Mouse (Mus musculus) layer of hippocampus, adult 18-20 months (tissue): ENCODE data around the gene Ttc28. TPM values are rescaled to one million over a fixed set of nuclear protein-coding genes. Genes with fewer than 3 reads are reported as not detected.

Source experiments
- DNase-seq, 2 experiments: peaks; one replicate each; pipeline ENCODE4 v3.0.0; 2022; ENCODE audit warnings: low spot score in 2 of 2
- total RNA-seq, 2 experiments: library from RNA; stranded (reverse); gene quantifications; 2 replicates each; pipeline ENCODE4 v1.2.3; 2021

Gene Ttc28
- total RNA-seq, 2 experiments from 2014 or later, result 7.6 to 7.8 TPM

DNA sequence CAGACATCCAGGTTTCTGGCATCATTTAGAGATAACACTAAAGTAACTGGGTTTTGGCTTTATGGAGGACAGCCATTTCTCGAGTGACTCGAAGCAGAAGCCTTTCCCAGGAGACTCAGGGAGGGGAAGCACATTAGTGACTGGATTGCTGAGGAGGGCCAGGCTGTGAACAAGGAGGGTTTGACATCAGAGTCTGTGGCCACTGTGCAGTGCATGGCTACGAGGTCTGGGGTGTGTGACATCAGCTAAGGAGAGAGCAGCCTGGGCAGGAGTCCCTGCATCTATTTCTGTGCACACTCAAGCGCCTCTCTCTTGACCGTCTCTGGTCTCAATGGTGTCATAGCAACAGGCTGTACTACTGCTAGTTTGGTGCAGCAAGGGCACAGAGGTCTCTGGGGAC, 383.8 kb downstream of the Ttc28 start:
- DNase-seq, result no peak

DNA sequence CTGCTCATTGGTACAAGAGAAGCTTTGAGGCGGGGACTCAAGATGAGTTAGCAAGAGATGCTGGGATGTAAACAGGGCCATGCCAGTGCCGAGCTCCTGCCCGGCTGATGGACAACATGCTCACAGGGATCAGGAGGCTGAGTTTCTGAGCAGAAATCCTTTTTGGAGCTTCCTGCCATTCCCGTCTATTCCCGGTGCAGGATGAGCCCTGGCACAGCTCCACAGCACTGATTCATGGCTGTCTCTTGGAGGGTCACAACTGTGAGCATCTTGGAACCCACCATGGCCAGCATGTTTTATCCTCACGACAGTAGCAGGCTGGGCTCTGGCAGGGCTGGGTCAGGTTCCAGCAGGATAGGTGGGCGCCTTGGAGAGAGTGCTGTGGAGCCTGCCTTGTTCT, 384.9 kb downstream of the Ttc28 start:
- DNase-seq, result no peak

DNA sequence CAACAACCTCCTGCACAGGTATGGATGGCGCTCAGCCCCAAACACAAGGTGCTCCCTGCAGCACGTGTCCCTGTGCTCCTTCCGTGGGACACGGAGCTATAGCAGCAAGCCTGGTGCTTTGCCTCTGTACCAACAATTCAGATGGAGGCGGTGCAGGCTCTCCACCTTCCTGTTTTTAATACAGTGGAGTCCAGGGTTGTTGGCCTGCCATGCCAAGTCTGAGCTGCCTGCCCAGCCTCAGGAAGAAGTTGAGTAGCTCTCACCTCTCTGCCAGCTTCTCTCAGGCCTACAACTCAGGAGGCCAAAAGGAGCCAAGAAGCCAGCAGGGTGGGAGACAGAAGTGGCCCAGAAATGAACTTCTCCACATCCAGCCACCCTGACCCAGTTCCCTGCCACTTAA, 387.1 kb downstream of the Ttc28 start:
- no peak for DNase-seq

DNA sequence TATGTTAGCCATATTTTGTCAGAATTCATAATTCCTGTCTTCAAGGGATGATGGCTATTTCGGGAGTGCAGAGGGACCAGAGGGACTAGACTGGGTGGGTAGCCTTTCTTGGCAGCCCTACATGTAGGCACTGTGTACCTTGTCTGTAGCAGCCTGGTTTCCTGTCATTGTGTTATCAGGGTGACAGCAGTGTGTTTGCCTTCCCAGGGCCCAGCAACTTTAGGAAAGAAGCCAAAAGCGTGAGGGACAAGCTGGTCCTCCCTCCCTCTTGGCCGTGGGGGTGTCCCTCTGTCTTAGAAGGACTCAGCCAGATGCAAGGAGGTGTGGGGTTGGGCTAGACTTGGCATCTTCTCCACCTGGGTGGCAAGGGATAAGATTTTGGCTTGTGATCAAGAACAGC, 387.5 kb downstream of the Ttc28 start:
- no peak for DNase-seq

DNA sequence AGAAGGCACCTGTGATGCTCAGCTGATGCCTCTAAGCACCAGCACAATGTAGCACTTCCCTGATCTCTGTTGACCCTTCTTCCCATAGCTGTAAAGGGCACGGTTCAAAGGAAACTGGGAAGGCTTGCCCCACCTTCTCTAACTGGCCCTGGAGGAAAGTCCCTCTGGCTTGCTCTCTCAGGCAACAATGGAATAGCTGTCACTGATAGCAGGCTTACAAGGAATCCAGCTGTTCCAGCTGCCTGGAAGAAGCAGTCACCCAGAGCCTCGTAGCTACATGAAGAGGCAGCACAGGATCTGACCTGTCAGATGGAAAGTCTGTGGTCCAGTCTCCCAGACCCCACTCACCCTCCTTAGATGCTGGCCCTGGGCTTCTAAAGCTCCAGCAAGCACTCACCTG, 389.2 kb downstream of the Ttc28 start:
- no peak for DNase-seq

DNA sequence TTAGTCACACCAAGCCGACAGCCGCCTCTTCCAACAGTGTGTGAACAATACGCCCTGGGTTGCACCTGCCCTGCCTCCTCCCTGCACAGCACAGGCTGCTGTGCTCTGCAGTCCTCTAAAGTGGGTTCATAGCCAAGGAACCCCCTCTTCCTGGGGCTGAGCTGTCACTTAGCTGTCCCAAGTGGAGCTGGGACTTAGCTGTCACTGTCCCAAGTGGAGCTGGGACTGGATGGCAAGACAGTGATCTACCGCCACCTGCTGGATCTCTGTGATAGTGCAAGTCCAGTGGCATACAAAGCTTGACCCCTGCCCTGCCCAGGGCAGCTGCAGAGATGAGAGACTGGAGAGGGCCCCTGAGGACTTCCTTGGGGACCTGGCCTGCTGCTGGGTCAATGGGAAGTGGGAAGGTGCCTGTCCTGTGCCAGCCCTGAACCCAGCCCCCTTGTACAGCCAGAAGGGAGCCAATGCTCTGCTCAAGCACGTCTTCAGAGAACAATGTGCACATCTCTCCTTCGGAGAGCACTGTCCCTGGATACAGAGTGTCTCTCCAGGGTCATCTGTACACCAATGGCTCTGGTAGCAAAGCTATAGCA, 390.1 kb downstream of the Ttc28 start:
- peak in 1 of 2 experiments; percentile 68 for DNase-seq

DNA sequence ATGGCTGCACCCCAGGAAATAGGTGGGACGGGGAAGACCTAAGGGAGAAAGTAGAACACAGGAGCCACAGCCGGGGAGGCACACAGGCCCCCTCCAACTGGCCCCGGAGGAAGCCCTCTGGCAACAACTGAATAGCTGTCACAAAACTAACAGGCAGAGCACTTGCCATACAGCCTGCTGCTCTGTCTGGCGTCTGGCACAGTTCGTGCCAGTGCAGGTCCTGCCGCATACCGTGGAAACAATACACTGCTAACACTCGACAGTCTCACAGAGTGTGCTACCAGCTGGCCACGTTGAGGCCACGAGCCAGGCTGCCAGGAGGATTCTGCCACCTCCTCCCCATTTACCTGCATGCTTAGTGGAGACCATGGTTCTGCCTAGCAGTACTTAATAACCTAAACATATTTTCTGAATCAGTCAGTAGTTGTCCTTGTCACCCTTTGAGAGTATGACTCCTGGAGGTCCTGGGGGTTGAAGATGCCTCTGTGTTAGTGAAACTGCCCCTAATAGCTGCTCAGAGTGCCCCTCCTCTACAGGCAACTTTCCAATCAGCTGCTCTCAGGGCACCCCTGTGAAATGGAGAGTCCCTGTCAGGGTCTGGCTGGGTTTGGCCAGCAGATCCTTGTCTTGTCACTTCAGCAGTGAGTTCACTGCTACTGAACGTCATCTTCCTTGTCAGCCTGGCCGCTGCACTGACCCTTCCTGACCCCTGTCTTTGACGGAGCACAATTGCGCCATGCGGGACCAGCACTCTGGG, 390.8 kb downstream of the Ttc28 start:
- DNase-seq, result peak in 1 of 2 experiments; percentile 34

DNA sequence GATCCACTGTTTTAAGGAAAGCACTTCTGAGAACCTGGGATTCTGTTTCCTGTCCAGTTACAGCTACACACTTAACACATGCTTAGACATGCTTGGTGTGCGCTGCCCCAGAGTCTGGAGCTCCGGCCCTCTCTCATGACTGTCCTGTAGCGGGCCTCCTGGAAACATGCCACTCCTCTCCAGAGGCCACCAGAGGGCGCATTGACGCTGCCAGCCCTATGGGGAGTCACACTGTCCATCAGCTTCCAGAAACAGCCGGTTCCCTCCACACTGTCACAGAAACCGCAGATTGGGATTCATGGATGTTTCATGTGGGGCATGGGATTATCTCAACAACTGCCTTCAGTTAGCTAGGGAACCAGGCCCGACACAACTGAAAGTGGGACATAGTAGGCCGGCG, 394.0 kb downstream of the Ttc28 start:
- DNase-seq, result peak; percentile 67 to 87

DNA sequence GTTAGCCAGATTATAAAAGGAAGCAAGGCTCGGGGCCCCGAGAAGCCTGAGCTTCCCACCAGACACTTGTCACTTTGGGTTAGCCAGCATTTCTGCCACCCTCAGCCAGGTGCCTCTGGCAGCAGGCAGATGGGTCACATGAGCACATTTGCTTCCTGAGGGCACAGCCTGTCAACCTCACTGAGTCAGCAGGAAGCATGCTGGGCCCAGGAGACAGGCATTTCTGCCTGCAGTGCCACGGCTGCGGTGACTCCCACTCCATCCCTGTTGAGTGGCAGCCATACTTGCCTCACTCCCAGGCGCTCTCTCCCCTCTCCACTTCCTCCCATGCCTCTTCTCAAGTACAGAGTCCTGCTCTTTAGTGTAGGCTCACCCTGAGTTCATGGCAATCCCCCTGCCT, 395.3 kb downstream of the Ttc28 start:
- no peak for DNase-seq

DNA sequence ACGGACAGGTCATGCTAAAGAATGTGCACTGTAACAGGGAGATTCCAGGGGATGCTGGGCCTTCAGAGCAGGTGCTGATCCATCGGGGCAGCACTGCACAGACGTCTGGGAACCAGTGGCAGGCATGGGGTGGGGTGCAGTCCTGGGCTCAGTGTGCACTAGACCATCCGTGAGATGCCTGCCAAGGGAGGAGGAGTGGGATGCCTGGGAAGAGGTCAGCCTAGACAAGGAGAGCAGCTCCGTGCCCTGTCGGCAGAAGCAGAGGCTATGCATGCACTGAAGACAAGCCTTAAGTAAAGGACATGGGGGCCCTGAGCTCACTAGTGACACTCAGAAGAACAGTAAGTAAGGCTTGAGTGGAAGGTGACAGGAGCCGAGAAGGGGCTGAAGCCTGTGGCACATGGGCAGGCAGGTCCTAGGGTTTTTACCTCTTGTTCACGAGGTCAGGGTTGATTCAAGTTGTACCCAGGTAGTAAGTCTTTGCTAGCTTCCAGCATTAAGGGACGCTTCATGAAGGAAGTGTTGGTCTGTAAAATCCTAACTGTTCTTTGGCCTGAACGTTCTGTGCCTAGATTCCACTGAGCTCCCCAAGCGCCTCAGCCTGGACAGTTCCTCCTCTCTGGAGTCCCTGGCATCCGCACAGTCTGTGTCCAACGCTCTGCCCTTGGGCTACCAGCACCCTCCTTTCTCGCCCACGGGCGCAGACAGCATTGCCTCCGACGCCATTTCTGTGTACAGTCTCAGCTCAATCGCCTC, 405.0 kb downstream of the Ttc28 start:
- no peak for DNase-seq

DNA sequence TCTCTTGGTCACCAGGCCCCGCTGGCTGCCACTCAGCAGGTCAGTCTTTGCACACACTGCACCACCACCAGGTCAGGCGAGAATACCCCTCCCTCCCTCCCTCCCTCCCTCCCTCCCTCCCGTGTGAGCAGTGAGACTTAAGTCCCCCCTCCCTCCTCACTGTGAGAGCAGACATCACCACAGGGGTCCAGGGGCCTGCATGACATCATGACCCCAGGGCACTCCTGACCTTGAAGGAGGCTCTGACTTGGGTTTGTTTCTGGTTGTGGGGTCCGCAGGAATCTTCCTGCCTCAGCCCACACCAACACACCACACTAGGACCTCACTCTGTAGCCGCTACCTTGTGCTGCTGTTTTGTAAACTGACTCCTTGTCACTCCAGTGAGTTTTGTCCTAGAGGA, 408.0 kb downstream of the Ttc28 start:
- DNase-seq, result no peak

DNA sequence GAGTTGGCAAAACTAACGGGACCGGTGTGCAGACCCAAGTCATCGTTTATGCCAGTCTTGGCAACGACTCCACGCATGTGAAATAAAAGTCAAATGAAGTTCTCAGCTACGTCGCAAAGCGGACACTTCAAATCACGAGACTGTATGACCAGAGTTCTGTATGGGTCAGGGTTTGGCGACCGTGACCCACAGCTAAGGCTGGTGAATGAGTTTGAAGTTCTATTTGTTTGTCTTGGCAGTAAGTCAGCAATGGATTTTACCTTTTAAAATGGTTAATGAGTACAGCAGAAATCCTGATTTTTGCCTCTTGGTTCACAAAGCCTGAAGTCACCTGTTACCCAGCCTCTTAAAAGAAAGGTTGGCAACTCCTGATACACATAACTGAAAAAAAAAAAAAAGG, 408.9 kb downstream of the Ttc28 start:
- DNase-seq, result no peak

DNA sequence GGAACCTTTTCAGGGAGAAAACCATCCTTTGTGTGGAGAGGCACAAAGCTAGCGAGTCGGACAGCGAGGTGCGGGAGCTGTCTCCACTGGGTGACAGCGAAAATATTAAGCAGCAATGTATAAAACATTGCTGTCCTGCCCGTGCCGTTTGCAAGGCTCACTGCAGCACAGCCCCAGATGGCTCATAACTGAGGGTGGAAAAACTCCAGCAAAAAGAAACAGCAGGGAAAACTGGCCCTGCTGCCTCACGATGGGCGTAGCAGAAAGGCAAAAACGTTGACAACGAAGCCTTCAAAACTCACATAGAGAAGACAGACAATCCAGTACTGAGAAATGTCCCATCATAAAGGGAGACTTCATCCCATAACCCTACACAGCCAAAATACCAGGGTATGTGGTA, 410.5 kb downstream of the Ttc28 start:
- DNase-seq, result peak; percentile 52 to 73

DNA sequence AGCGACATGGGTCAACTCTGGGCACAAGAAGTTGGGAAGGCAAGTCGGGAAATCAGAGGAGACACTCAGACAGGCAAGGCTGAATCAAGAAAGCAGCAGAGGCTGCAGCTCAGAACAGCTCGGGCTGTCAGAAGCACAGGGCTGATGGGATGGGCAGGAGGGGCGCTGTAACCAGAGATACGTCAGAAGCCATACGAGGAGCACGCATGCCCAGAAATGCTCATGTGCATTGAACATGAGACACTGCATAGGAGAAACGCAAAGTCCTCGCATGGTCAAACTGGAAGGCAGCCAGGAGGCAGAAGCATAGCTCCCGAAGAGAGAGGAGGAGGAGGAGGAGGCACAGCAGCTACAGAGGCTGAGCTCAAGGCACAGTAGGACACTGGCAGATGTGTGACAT, 412.0 kb downstream of the Ttc28 start:
- DNase-seq, result peak; percentile 43 to 71

DNA sequence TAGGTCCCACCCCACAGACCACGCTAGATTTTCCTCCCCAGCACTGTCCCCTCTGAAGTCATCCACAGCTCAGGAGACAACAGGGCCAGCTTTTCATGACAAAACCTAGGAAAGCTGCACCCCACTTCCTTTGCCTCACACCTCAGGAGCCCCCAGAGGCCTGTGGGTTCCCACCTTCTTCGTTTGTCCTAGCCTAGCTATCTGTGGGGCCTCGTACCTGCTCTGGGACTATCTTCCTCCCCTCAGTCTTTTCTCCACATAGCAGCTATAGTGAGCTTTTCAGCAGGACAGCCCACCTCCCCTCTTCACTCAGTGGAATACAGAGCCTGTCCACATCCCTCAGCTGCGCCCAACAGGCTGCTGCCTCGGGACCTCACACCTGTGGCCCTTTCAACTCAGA, 418.2 kb downstream of the Ttc28 start:
- no peak for DNase-seq

DNA sequence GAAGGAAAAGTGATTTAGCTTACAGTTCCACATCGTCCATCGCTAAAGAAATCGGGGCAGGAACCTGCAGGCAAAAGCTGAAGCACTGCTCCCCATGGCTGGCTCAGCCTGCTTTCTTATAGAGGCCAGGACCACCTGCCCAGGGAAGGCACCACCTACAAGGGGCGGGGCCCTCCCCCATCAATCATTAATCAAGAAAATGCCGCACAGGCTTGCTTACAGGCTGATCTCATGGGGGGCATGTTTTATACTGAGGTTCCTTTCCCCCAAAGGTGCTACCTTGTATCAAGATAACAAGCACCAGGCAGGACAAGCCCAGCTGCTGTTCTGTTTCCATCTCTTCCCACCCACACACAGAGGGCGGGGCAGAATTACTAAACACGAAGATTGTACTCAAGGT, 419.1 kb downstream of the Ttc28 start:
- no peak for DNase-seq

DNA sequence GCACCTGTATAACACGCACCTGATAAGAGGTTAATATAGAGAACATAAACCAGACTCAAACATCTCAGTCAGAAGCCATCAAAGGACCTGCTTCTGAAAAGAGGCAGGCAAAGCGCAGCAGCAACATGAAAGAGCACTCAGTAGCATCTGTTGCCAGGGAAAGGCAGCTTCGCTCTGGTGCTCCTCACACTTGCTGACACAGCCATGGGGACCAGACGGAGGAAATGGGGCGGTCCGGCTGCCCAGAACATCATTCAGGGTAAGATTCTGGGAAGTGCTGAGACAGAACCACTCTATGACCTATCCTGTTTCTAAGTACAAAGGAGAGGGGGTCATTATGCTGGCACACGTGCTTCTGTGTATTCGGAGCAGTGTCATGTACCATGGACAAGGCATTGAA, 421.2 kb downstream of the Ttc28 start:
- no peak for DNase-seq

DNA sequence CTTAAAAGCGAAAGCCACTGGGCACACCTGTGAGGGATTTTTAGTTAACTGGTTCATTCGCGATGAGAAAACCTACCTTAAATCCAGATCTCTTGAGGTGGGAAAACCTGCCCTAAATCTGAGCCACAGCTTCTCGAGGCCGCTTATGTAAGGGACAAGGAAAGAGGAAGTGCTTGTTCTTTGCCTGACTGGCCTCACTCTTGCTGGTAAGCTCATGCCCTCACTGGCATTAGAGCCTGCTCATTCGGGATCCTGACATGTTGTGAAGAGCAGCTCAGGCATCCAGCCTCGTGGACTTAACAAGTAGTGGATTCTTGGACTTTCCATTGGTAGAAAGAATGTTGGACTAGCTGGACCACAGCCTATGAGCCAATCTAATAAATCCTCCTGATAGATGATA, 422.1 kb downstream of the Ttc28 start:
- no peak for DNase-seq

DNA sequence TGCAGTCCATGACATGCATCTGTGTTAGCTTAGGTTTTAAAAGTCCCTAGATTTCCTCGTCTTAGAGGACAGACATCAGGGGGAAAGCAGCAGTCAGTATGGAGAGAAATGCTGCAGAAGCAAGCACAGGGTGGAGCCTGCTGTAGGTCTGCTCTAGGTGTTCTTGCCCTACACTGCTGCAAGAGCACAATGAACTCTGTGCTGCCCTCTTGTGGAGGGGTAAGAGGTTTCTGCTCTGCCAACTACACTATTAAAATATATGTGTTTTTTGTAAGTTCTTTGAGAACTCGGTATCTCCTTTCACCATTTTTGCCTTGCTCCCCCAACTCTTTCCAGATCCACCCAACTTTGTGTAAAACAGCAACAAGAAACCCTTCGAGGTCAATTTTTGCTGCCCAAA, 425.1 kb downstream of the Ttc28 start:
- no peak for DNase-seq

DNA sequence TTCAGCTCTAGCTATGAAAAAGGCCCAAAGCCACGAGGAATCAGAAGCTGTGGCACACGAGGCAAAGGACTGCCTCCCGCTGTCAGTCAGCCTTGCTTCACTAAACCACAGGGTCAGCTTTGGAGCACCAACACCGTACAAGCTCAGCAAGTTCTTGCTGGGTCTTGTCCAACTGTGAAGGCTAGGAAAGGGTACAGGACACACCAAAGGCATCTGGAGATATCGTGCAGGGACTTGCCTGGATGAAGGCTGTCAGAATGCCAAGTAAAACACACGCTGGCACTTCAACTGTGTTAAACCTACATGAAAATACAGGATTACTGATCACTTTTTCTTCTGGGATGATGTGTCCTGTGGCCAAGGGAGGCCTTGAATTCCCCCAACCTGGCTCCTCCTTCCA, 430.6 kb downstream of the Ttc28 start:
- DNase-seq, result no peak

DNA sequence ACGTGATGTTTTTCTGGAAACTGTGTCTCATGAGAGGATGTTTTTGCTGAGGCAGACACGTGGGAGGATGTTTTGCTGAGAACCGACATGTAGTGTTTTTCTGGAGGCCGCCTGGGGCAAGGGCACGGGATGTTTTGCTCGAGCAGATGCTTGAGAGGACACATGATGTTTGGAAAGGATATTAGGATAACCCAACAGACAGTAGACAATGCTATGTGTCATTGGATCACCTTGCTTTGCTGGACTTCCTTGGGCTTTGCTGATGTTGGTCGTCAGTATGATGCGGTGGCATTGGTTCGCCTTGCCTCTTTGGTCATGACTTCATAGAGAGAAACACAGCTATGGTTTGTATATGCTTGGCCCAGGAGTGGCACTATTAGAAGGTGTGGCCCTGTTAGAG, 434.2 kb downstream of the Ttc28 start:
- no peak for DNase-seq

DNA sequence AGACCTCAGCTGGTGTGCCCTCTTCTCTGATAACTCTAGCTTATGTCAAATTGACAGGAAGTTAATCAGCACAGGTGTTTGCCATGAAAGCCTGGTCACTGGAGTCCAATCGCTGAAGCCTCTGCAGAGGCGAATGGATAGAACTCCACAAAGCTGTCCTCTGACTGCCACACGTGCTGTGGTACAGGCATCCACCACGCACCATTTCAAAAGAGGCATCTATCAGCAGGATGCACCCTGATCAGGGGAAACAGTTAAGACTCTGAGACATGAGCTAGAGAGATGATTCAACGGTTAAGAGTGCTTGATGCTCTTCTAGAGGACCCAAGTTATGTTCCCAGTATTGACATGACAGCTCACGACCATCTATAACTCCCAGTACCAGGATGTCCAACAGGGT, 435.5 kb downstream of the Ttc28 start:
- DNase-seq, result no peak

DNA sequence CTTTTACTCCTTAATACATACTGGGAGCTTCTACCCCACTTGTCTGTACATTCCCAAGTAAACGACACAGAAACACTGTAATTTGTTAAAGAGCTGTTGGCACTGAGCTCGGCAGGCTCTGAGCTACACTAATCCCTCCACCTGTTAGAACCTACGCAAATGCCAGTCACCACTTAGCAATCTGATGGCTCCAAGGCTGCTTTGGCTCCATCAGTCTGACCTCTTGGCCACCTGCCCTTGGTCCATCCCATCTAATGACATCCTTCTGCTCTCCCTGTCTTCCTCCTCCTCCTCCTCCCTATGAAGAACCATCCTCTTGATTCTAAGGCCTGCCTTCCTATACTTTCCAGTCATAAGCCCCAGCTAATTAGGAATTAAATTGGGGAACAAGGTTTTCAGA, 437.9 kb downstream of the Ttc28 start:
- no peak for DNase-seq
